Mouse (Mus musculus): ENCODE data around the gene Tirap.

The Tirap gene

DNA sequence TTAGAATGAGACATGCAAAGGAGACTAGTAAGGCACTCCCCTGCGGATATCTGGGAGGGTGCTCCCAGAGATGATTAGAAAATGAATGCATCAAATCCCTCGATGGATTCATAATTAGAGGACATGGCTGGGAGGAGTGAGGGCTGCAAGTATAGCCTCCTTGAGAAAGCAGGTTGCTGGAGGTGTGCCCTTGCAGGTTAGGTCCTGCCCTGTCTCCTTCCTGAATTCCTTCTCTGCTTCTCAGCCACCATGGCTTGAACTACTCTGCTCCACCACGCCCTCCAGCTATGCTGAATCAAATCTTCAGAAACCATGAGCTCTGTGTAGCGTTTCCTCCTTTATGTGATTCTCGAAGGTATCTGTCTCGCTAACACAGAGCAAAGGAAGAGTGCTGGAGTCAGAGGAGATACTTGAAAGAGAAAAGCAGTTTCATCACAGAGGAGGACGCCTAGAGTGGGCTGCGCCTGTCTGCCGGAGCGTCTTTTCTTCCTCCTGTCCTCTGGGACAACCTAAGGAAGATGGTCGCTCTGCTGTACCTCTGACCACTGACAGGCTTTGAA is 7.0 kb downstream of the Tirap start:
- DNase-seq (ENCODE audit: low read depth, low spot score): no peak

DNA sequence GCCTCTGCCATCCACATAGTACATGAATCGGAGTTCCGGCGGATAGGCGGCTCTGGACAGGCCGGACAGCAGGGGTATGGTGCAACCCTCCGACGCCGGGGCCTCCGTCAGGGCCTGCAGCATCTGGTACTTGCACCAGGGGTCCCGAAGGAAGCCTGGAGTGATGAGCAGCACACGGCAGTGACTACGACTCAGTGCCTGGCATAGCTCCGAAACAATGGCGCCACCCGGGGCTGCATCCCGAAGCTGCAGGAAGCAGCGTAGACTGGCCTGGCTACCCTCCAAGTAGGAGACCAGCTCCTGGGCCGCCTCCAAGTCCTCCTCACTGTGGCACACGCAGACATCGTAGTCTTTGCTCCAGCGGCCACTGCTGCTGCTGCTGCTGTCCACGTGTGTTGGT is 11.4 kb downstream of the Tirap start:
- DNase-seq (ENCODE audit: low read depth, low spot score): no peak

DNA sequence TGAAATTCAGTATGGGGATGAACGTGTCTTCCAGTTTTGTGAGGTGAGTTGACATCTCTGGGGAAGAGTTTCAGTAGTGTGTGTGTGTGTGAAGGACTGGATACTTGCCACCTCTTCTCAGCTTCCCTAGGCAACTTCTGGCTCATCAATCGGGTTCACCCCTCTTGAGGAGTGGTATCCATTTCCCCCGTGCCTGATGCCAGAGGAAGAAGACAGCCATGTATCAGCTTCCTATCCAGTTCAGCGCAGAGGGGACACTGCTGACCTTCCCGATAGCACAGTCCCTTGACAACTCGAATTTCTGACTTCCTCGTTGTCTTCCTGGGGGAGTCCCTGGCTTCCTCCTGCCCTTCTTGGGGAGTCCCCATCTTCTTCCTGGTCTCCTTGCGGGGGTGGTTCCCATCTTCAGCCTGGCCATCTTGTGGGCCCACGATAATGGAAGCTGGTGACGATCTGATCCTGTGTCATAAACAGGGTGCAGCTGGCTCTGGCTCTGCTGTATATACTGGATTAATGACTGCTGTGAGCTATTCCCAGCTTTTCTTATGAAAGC is 12.7 kb downstream of the Tirap start:
- DNase-seq (ENCODE audit: low read depth, low spot score): no peak

DNA sequence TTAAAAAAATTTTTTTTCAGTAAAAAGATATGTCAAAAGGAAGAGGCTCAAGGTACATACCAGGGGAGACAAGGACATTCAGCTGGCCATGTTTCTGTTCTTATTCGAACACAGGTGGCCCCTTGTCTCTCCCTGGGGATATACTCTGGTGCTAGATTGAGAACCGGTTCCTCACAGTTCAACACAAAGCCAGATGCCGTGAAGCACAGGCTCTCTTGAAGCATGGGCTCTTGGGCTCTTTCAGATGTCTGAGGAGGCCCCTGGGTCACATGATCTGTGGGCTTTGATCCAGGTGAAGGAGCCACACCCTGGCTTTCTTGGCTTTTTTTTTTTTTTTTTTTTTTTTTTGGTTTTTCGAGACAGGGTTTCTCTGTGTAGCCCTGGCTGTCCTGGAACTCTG is 13.7 kb downstream of the Tirap start:
- no peak for DNase-seq (ENCODE audit: low read depth, low spot score)

DNA sequence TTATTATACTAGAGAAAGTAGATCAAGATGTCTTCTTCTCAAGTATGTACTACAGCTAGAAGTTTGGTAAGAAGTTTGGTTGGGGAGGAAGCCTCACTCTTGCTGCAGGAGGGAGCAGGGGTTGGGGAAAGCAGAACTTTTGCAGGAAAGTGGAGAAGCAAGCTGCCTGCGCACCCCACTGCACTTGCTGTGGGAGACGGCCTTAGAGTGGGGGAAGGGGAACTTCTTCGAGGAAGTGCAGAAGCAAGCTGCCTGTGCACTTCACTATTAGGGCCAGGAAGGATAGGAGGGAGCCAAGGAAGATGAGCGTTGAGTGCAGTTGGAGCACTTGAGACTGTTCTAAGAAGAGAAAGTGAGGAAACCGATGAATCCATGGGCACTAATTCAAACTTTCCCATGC is 16.7 kb downstream of the Tirap start:
- DNase-seq (ENCODE audit: low read depth, low spot score): no peak

DNA sequence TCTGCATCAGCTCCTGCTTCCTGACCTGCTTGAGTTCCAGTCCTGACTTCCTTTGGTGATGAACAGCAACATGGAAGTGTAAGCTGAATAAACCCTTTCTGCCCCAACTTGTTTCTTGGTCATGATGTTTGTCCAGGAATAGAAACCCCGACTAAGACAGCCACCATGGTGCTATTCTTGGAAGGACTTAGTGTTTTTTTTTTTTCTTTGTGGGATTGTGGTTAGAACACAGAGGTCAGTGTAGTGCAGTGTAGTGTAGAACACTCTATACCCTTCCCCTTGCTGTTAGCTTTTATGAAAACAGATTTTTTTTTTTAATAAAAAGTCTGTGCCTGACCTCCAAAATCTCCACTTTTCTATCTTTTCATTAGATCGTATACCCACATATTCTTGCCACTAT is 17.3 kb downstream of the Tirap start:
- no peak for DNase-seq (ENCODE audit: low read depth, low spot score)

DNA sequence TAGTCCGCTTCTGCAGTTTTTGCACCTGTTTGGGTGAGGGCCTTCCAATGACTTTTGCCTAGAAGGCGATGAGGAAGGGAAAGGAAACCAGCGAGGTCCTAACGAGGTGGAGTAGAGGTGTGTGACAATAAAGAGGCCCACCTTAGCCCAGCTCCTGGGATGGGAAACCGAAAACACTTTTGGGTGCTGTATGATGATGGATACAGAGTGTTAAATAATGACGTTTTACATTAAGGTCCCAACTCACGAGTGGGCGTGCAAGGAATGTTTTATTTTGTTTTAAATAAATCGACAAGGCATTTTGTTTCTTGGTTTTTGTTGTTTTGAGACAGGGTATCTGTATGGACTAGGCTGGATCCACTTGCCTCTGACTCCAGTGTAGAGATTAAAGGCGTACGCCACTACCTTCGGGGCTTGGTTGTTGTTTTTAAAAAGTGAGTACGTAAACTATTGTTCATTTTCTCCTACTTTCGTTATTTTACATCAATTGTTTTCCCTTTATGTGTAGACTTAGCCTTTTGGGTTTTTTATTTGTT is 23.9 kb downstream of the Tirap start:
- DNase-seq (ENCODE audit: low read depth, low spot score): no peak

DNA sequence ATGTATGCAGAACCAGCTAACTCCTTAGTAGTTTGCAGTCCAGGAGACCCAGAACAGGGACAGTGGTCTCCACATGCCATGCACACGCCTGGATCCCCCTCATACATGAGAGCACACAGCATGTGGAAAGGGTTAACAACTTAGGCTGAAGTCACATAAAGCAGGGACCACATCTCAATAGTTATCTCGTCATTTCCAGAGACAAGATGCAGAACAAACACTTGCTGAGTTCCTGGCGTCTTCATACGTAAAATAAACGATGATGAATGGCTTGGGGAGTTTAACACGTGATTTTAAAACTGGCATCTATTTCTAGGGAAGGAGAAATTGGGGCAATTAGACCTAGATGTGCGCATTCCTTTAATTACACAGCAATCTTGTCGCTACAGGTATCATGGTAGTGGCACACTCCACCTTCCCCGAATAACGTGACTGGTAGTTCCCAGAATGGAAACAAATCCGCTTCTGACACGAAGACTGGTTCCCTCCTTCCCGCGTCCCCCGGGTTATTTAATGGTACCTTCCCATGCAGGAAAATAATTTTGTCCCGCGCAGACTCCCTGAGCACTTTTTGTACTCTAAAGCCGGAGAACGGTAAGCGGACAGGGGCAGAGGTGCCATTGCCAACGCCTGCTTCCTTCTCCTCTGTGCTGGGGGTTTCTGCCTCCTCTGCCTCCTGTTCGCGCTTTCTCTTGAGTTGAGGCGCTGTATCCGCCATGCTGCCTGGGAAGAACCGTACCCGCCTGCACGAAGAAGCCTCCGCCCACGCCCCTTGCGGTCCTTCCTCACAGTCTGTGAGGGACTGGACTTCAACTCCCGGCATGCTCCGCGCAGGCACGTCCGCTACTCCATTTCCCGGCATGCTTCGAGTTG is 24.6 kb downstream of the Tirap start, which contains the start of gene Dcps:
Gene Dcps (minus strand): TSS at position 811 of the 873 bp plus-strand sequence.
- DNase-seq (ENCODE audit: low read depth, low spot score): peak; percentile 77

DNA sequence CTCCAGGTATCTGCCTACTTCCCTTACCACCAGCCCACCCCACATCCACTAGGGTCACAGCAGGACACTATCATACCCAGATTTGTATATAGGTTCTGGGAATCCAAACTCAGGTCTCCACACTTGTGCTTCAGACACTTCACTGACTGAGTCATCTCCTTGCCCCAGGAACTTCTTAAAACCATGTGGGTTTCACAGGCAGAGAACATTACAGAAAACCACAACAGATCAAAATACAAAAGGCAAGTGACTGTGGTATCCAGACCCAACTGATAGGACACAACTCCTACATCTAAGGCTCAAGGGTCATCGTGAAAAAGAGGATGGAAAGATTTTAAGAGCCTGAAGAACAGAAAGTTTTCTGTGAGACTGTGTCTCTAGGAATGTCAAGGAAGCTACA is 26.8 kb downstream of the Tirap start:
- no peak for DNase-seq (ENCODE audit: low read depth, low spot score)

DNA sequence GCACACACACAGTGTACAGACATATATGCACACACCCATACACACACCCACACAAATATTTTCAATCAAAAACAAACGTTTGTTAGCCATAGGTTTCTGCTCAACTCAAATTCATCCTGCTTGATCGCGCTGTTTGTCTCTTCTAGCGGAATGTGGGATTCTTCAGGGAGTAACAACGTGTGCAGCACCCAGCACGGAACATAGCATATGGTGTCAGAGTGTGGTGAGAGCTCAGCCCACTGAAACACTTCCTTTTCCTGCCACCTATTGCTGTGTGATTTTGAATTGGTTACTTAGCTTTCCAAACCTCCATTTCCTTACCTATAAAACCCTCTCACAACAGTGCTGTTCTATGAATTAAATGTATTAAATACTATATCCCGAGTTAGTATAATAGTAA is 30.0 kb downstream of the Tirap start:
- no peak for DNase-seq (ENCODE audit: low read depth, low spot score)

DNA sequence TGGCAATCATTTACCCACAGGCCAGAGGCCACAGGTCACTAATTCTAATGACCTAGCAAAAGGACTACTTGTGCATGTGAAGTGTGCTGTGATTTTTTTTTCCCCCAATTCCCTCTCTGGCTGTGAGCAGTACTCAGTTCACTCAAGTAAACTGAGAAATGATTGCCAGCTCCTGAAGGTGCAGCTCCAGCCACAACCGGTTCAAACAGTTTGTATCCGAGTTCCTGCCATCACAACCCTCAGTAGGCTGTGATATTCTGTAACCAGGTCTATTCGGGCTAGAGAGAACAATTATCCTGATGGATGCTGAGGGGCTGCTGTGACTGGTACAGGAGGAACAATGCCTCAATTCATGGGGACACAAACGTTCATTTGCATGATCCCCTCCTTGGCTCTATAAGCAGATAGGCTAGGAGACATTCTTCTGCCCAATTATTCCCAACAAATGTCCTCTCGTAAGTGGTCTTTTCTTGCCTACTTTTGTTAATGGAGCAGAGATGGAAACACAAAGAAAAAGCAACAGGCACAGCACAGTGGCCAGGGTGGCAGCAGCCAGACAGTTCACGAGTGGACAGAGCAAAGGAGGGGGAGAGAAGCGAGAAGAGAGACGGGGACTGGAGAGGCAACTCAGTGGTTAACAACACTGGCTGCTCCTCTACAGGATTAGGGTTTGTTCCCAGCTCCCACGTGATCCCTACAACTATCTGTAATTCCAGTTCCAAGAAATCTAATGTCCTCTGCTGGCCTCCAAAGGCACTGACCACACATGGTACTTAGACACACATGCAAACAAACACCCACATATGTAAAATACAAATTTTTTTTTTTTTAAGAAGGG is 33.1 kb downstream of the Tirap start:
- DNase-seq (ENCODE audit: low read depth, low spot score): no peak

DNA sequence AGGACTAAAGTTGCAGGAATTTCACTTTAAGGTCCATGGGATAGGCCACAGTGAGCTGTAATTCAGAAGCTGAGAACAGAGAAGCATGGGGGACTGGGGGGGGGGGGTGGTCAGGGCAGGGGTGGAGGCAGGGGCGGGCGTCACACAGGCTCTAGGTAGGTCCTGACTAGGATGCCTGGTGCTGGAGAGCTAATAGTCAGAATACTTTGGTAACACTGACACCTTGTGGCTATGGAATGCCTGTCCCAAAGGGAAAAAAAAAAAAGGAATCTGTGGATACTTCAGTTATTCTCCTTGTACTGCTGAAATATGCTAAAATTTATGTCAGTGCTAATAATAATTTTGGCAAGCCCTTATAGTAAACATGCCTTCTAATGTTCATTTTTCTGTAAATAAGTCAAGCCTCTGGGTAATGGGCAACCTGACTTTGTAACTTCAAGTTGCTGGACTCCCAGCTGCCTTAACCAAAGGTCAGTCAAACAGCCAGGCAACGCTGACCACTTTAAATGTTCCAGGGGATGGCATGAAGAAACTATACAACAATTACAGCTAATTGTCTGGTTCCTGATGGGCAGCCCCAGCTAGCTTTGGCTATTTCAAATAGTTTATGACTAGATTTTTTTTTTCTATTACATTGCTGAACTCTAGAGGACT is 33.8 kb downstream of the Tirap start:
- peak; percentile 37 for DNase-seq (ENCODE audit: low read depth, low spot score)

DNA sequence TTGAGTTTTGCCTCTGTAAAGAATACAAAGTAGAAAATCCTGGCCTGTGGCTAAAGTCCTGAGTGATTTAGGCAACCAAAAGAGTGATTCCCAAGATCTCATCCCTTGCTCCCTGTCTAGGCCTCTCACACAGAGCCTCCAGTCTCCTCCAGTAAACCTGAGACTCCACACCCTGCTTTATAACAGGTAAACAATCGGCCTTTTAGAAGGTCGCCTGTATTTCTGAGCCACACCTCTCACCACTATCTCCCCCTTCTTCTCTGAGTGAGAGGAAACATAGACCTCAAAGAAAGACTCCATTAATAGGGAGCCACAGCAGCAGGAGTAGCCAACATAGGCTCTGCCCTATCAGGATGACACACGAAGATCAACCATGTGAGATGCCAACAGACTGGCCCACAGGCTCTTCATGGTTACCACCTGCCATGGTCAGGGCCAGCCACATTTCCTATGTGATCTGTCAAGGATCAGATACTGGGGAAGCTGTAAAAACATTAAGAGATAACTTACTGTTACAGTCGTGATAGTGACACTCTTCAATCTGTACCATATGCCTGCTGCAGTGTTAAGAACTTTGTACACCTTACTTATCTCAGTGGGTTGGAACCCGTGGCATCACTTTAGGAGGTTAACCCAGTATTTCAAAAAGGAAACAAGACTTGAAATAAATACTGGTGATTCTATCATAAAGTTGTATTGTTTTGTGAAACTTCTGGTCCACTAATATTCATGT is 35.8 kb downstream of the Tirap start:
- DNase-seq (ENCODE audit: low read depth, low spot score): no peak

DNA sequence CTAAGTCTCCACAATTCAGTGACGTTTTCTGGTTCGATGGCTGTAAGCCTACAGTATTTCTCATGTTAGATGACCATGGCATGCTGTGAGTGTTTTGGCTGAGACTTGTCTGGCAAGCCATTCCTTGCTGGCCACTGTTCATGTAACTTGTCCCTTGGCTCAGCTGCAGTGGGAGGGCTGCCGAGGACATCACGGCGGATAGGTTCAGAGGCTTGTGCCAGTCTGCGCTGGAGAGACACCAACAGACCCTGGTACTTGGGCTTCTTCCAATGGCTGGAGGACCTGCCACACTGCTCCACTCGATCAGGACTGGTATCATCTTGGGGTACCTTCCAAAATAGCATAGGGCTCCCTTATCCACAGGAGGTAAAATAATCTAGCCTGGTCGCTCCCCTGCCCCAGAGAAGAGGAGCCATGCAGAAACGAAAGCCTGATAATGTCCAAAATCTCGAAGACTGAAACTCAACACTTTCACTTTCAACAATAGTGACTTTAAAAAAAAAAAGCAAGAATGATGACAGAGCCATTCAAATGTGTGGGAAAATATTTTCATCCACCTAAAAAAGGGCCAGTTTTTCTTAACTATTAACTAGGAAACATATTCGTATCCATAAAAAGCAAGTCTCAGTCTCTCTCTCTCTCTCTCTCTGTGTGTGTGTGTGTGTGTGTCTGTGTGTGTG is 36.9 kb downstream of the Tirap start:
- no peak for DNase-seq (ENCODE audit: low read depth, low spot score)

DNA sequence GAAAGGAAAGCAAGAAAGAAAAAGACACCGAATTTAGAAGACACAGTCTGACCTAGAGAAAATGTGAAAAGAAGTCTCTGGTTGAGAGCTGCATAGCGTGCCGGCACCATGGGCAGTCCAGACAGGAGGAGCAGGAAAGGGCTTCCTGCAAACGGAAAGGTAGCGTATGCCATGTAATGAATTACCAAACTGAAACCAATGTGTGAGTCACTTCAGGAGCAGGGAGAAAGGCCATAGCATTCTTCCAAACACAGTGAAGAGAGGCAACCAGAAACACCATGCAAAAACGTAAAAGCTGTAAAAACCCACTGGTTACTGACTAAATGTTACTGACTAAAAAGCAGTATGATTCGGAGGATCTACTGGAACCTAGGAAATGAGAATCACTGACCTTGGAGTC is 38.4 kb downstream of the Tirap start:
- DNase-seq (ENCODE audit: low read depth, low spot score): no peak

DNA sequence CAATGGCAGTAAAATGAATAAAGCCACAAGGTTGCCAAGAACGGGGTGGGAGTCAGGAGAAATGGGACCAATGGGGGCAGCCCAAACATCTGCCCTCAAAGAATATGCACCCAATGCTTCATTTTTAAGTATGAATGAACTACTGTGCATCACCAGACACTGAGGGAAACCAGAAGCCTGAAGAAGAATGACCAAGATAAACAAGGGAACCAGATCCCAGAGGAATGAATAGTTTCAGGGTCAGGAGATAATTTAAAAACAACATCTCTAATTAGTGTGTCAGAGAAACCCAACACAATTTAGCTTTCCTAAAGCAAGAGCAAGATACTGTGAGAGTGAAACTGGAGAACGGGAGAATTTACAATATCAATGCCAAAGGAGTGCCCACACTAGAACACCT is 39.4 kb downstream of the Tirap start:
- no peak for DNase-seq (ENCODE audit: low read depth, low spot score)

DNA sequence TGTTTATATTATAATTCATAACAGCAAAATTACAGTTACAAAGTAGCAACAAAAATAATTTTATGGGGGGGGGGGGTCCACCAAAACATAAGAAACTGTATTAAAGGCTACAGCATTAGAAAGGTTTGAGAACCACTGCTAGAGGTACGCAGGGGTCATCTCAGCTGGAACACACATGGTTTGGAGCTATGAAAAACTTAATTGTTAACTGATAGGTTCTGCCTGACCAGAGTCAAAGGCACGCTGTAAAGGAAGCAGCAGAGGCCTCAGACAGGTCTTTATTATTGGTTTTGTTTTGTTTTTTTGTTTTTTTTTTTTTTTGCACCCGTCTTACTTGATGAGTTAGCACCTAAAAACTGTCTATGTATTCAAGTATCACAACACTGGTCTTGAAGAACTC is 41.6 kb downstream of the Tirap start:
- DNase-seq (ENCODE audit: low read depth, low spot score): no peak

DNA sequence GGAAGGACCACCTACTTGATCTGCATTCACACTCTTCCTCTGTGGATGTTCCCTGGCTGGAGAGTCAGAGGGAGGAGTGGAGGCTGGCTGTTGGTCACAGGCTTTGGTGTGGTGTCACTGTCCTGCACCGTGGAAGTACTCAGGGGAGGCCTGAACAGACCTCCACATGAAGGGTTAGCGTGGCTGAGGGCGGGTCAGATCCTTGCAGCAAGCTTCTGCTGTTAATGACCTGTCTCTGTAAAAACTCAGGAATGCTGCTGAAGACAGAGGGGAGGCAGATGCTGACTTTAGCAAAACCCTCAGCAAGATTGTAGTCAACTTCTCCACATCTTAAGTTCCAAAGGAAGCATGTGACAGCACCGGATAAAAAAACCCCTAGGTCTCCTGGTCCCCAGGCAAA is 43.2 kb downstream of the Tirap start:
- no peak for DNase-seq (ENCODE audit: low read depth, low spot score)

DNA sequence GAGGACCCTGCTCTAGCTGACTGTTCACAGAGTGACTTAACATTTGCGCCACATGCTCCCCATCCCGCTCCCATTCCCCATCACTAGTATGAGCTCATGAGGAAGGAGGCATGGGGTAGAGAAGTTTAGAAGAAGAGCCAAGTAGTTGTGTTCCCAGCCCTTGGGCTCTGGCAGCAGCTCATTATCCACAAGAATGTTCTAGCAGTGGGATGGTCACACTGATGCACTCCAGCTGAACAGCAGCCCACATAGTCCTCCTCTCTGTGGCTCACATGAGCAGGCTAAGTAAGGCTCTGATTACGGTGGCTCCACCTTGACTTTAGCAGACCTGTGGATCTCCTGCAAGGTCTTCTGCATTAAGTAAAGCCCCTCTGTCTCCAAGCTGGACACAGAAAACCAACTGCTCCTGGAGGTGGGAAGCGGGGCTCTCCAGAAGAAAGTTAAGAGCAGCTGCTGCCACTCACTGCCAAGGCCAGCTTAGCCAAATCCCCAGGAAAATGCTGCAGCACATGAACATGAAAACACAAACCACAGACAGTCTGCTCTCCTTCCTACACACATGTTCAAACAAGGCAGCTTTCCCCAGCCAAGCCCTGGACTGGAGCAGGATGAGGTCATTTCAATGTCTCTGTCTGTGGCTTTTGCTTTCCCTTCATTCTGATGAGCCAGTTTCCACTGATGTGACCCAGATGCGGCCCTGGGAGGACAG is 43.9 kb downstream of the Tirap start:
- no peak for DNase-seq (ENCODE audit: low read depth, low spot score)

DNA sequence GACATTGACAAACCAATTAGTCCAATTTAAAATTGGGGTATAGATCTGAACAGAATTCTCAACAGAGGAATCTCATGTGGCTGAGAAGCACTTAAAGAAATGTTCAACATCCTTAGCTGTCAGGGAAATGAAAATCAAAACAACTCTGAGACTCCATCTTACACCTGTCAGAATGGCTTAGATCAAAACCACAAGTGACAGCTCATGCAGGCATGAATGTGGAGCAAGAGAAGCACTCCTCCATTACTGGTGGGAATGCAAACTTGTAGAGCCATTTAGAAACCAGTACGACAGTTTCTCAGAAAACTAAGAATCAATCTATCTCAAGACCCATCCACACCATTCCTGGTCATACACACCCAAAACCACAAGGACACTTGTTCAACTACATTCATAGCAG is 47.2 kb downstream of the Tirap start:
- no peak for DNase-seq (ENCODE audit: low read depth, low spot score)

All from embryo, embryonic 11.5 days (tissue).